31 mouse cellular contexts compared by ENCODE assay signal in genomic region chr2:91085494-91086391, GRCm38 (mm10). TPM values are rescaled to one million over a fixed set of nuclear protein-coding genes. Genes with fewer than 3 reads are reported as not detected.
A peak's percentile ranks its signal among the peaks of the same experiment; 100 is the strongest.
DNase-seq lines count a peak whose midpoint lies in the region; ATAC-seq and TF ChIP-seq lines count a peak whose summit lies in the region.
"Had no signal": no experiment of that assay in that cellular context is flagged by ENCODE, and none has a peak within 500 bp of the region (broad histone marks: within the 10 kb centered on the region; RNA-seq: fewer than 3 reads in every experiment).

No protein-coding gene starts in this region.

- no peaks in the 10 kb centered on the region for H3K9me3 ChIP-seq in liver, embryonic 16.5 days (replicated peaks; ENCODE audit: control insufficient read depth, low read length)
- H3K9me3 ChIP-seq in liver, embryonic 11.5 days (ENCODE audit: control insufficient read depth, low read length) = no peaks in the 10 kb centered on the region
- no peaks in the 10 kb centered on the region for H3K9me3 ChIP-seq in MEL (replicated peaks; ENCODE audit: insufficient read depth, low read length)
- no peaks in the 10 kb centered on the region for H3K9me3 ChIP-seq in embryonic facial prominence, embryonic 10.5 days
- H3K9me3 ChIP-seq: embryonic facial prominence, embryonic 12.5 days; G1E; heart, embryonic 10.5 days; heart, embryonic 15.5 days; hindbrain, embryonic 13.5 days; limb, embryonic 13.5 days; neural tube, embryonic 15.5 days had no signal

- no peak for TF ChIP-seq CTCF in gastrocnemius, adult 2 months (IDR thresholded peaks at IDR 0.05)
- no peak for TF ChIP-seq CTCF in MEL (IDR thresholded peaks at IDR 0.05 in 2 of 3, conservative IDR thresholded peaks at IDR 0.05 in 1 of 3; ENCODE audit: control insufficient read depth in 1 of 3, insufficient read depth in 1 of 3, low read depth in 2 of 3, low read length in 3 of 3, poor library complexity in 1 of 3, severe bottlenecking in 1 of 3)

- no peak for DNase-seq in gastrocnemius, adult 2 months
- DNase-seq in gastrocnemius, postnatal 10 days = no peak
- no peak for DNase-seq in liver, embryonic 11.5 days (ENCODE audit: low spot score)
- no peak for DNase-seq in MEL (ENCODE audit: low read depth, low spot score)
- no peak for DNase-seq in embryonic facial prominence, embryonic 10.5 days (ENCODE audit: low spot score)
- no peak for DNase-seq in cerebellum, postnatal 4 days (ENCODE audit: low spot score in 2 of 2)
- DNase-seq in urinary bladder, postnatal 14 days (ENCODE audit: low spot score) = no peak
- DNase-seq: adrenal gland, postnatal 14 days; cerebellum, adult 8-10 months; cerebellum, postnatal 25 days; gastrocnemius, postnatal 14 days; kidney, adult 8-10 months; kidney, postnatal 14 days; midbrain, embryonic 14.5 days; retina, postnatal 1 day; right cerebral cortex, postnatal 14 days; thymus, adult 18-20 months; thymus, postnatal 25 days had no signal

- no peak overlapping the region for H3K4me3 ChIP-seq in gastrocnemius, adult 2 months
- no peak overlapping the region for H3K4me3 ChIP-seq in liver, embryonic 16.5 days (ENCODE audit: low read depth, low read length)
- no peak overlapping the region for H3K4me3 ChIP-seq in liver, embryonic 11.5 days (ENCODE audit: low read depth, low read length)
- H3K4me3 ChIP-seq in MEL (ENCODE audit: control insufficient read depth in 1 of 2, insufficient read depth in 1 of 2, low read depth in 2 of 2, low read length in 2 of 2) = peak overlapping the region in 1 of 2 experiments; percentile 39; a peak in 3 of 4 replicates
- H3K4me3 ChIP-seq in embryonic facial prominence, embryonic 10.5 days = no peak overlapping the region
- H3K4me3 ChIP-seq: embryonic facial prominence, embryonic 12.5 days; heart, embryonic 10.5 days; heart, embryonic 15.5 days; hindbrain, embryonic 13.5 days; left cerebral cortex, adult 2 months; limb, embryonic 13.5 days; neural tube, embryonic 15.5 days had no signal

- 68% methylated on average over 14 of the region's 14 CpGs for WGBS in liver, embryonic 16.5 days (ENCODE audit: insufficient replicate concordance)
- WGBS in liver, embryonic 11.5 days = 85% methylated on average over 14 of the region's 14 CpGs
- 86% methylated on average over 14 of the region's 14 CpGs for WGBS in embryonic facial prominence, embryonic 10.5 days

- no peaks in the 10 kb centered on the region for H3K27me3 ChIP-seq in liver, embryonic 16.5 days (ENCODE audit: control insufficient read depth, insufficient read depth, low read depth, low read length)
- no peaks in the 10 kb centered on the region for H3K27me3 ChIP-seq in liver, embryonic 11.5 days (replicated peaks; ENCODE audit: control insufficient read depth, insufficient read depth, low read length)
- H3K27me3 ChIP-seq in MEL (ENCODE audit: control insufficient read depth in 1 of 2, insufficient read depth in 2 of 2, low read length in 2 of 2) = no peaks in the 10 kb centered on the region
- H3K27me3 ChIP-seq in embryonic facial prominence, embryonic 10.5 days (replicated peaks; ENCODE audit: low read depth, poor library complexity, severe bottlenecking) = no peaks in the 10 kb centered on the region
- H3K27me3 ChIP-seq: embryonic facial prominence, embryonic 12.5 days; heart, embryonic 15.5 days; hindbrain, embryonic 13.5 days; neural tube, embryonic 15.5 days; Patski had no signal

- ATAC-seq in liver, embryonic 16.5 days (ENCODE audit: low read depth) = no peak
- ATAC-seq in liver, embryonic 11.5 days (replicated peaks; ENCODE audit: low FRiP score) = no peak
- ATAC-seq: forebrain, embryonic 16.5 days; intestine, embryonic 16.5 days; lung, postnatal 0 days; Patski had no signal

- 0 out of 4 replicates have a peak, but pooled peaks of 1 of the 2 experiments have one; percentile 14 for TF ChIP-seq EP300 in MEL (IDR thresholded peaks at IDR 0.05; ENCODE audit: low read depth in 1 of 2, low read length in 2 of 2)

- no peak for TF ChIP-seq POLR2A in MEL (IDR thresholded peaks at IDR 0.05; ENCODE audit: control insufficient read depth in 1 of 2, insufficient read depth in 1 of 2, low read depth in 1 of 2, low read length in 2 of 2, poor library complexity in 1 of 2)

- no peak overlapping the region for H3K9ac ChIP-seq in liver, embryonic 16.5 days (ENCODE audit: low read depth, low read length)
- H3K9ac ChIP-seq in liver, embryonic 11.5 days (ENCODE audit: low read depth, low read length) = no peak overlapping the region
- H3K9ac ChIP-seq in MEL (ENCODE audit: control insufficient read depth, low read depth, low read length, poor library complexity, severe bottlenecking) = peak overlapping the region; percentile 70
- H3K9ac ChIP-seq: embryonic facial prominence, embryonic 12.5 days; heart, embryonic 15.5 days; hindbrain, embryonic 13.5 days; limb, embryonic 13.5 days; neural tube, embryonic 15.5 days had no signal

- peaks cover 1% of the 10 kb centered on the region; the same call in 1 of the 2 replicates for H3K79me2 ChIP-seq in MEL (ENCODE audit: control insufficient read depth, insufficient read depth, low read length, poor library complexity)

- no peaks in the 10 kb centered on the region for H3K36me3 ChIP-seq in liver, embryonic 16.5 days (ENCODE audit: control insufficient read depth, insufficient read depth)
- no peaks in the 10 kb centered on the region for H3K36me3 ChIP-seq in liver, embryonic 11.5 days (ENCODE audit: control insufficient read depth, insufficient read depth, low read length)
- H3K36me3 ChIP-seq in MEL (ENCODE audit: control insufficient read depth in 1 of 2, insufficient read depth in 2 of 2, low read length in 2 of 2) = peaks cover 0 to 43% of the 10 kb centered on the region in 2 experiments; a peak in 2 of 4 replicates
- H3K36me3 ChIP-seq in embryonic facial prominence, embryonic 10.5 days (replicated peaks) = no peaks in the 10 kb centered on the region
- H3K36me3 ChIP-seq: embryonic facial prominence, embryonic 12.5 days; G1E; heart, embryonic 10.5 days; heart, embryonic 15.5 days; hindbrain, embryonic 13.5 days; limb, embryonic 13.5 days; neural tube, embryonic 15.5 days had no signal

- H3K27ac ChIP-seq in gastrocnemius, adult 2 months = peak overlapping the region; percentile 95
- H3K27ac ChIP-seq in liver, embryonic 16.5 days (ENCODE audit: low read length) = 0 out of 2 replicates have a peak overlapping the region, but pooled peaks have one; percentile 11
- no peak overlapping the region for H3K27ac ChIP-seq in liver, embryonic 11.5 days (ENCODE audit: low read depth, low read length)
- H3K27ac ChIP-seq in MEL (ENCODE audit: control insufficient read depth, low read depth, low read length) = peak overlapping the region; percentile 99
- H3K27ac ChIP-seq in embryonic facial prominence, embryonic 10.5 days (replicated peaks) = peak overlapping the region; percentile 4; the same call in 1 of the 2 replicates
- H3K27ac ChIP-seq: embryonic facial prominence, embryonic 12.5 days; heart, embryonic 15.5 days; hindbrain, embryonic 13.5 days; limb, embryonic 13.5 days; neural tube, embryonic 15.5 days had no signal

- no peak for TF ChIP-seq RAD21 in MEL (IDR thresholded peaks at IDR 0.05; ENCODE audit: low read depth, low read length)

- peaks cover 8% of the 10 kb centered on the region for H3K4me1 ChIP-seq in liver, embryonic 16.5 days (ENCODE audit: control insufficient read depth, low read depth, low read length)
- peaks cover 13% of the 10 kb centered on the region for H3K4me1 ChIP-seq in liver, embryonic 11.5 days (replicated peaks; ENCODE audit: control insufficient read depth, insufficient read depth, low read length)
- peaks cover 7 to 49% of the 10 kb centered on the region in 2 experiments for H3K4me1 ChIP-seq in MEL (ENCODE audit: control insufficient read depth in 1 of 2, insufficient read depth in 2 of 2, low read length in 2 of 2)
- peaks cover 23% of the 10 kb centered on the region for H3K4me1 ChIP-seq in embryonic facial prominence, embryonic 10.5 days
- H3K4me1 ChIP-seq: embryonic facial prominence, embryonic 12.5 days; hindbrain, embryonic 13.5 days; limb, embryonic 13.5 days; neural tube, embryonic 15.5 days had no signal

- intact Hi-C loops in gastrocnemius, adult 2 months (cut with DNase I) = no loop called here

- no peak overlapping the region for H3K4me2 ChIP-seq in liver, embryonic 16.5 days (ENCODE audit: low read depth, low read length)
- H3K4me2 ChIP-seq in liver, embryonic 11.5 days = no peak overlapping the region
- H3K4me2 ChIP-seq: embryonic facial prominence, embryonic 12.5 days; heart, embryonic 15.5 days; hindbrain, embryonic 13.5 days; limb, embryonic 13.5 days; neural tube, embryonic 15.5 days had no signal

RNA-seq across cellular contexts. Expression of gene Spi1, which starts 3.6 kb away (rescaled TPM):
- total RNA-seq in gastrocnemius, adult 2 months (2021) = 1 to 10 TPM in 1 of 2 experiments, under 1 TPM in 1; 0.87 to 1.2 TPM
- total RNA-seq in gastrocnemius, postnatal 10 days (2021) = 1 to 10 TPM; 3.2 to 6.4 TPM
- polyA plus RNA-seq in liver, embryonic 16.5 days (2015; fragmentation: Nextera tagmentation; extraction: Ambion mirVana) = 16.6 and 18.2 TPM in 2 replicates
- 19.5 and 22.7 TPM in 2 replicates for polyA plus RNA-seq in liver, embryonic 11.5 days (2014; fragmentation: Nextera tagmentation; extraction: Ambion mirVana)
- 108 and 129 TPM in 2 replicates for total RNA-seq in MEL (2012; rRNA removed)
- 100 to 1,000 TPM in 1 of 2 experiments, 10 to 100 TPM in 1; 95.9 to 142 TPM for polyA plus RNA-seq in MEL (2012; ENCODE audit: insufficient read depth in 1 of 2, insufficient read length in 2 of 2, low read depth in 1 of 2, low replicate concordance in 2 of 2, missing spikeins in 1 of 2)
- 2.3 and 2.8 TPM in 2 replicates for polyA plus RNA-seq in embryonic facial prominence, embryonic 10.5 days (2016; fragmentation: Nextera tagmentation; extraction: Ambion mirVana)

RNA-seq across cellular contexts. Expression of gene Slc39a13, which starts 15.5 kb away (rescaled TPM):
- 10 to 100 TPM; 18.7 to 22.0 TPM for total RNA-seq in gastrocnemius, adult 2 months (2021)
- total RNA-seq in gastrocnemius, postnatal 10 days (2021) = 10 to 100 TPM; 27.8 to 40.8 TPM
- 10.4 and 12.2 TPM in 2 replicates for polyA plus RNA-seq in liver, embryonic 16.5 days (2015; fragmentation: Nextera tagmentation; extraction: Ambion mirVana)
- 19.6 and 20.0 TPM in 2 replicates for polyA plus RNA-seq in liver, embryonic 11.5 days (2014; fragmentation: Nextera tagmentation; extraction: Ambion mirVana)
- total RNA-seq in MEL (2012; rRNA removed) = 7.7 and 9.4 TPM in 2 replicates
- 10 to 100 TPM in 1 of 2 experiments, not detected in 1; 19.1 TPM for polyA plus RNA-seq in MEL (2012; ENCODE audit: insufficient read depth in 1 of 2, insufficient read length in 2 of 2, low read depth in 1 of 2, low replicate concordance in 2 of 2, missing spikeins in 1 of 2)
- polyA plus RNA-seq in embryonic facial prominence, embryonic 10.5 days (2016; fragmentation: Nextera tagmentation; extraction: Ambion mirVana) = 20.3 and 24.2 TPM in 2 replicates

RNA-seq across cellular contexts. Expression of gene Psmc3, which starts 31.9 kb away (rescaled TPM):
- total RNA-seq in gastrocnemius, adult 2 months (2021) = 100 to 1,000 TPM; 226 to 256 TPM
- total RNA-seq in gastrocnemius, postnatal 10 days (2021) = 100 to 1,000 TPM; 336 to 337 TPM
- 130 and 133 TPM in 2 replicates for polyA plus RNA-seq in liver, embryonic 16.5 days (2015; fragmentation: Nextera tagmentation; extraction: Ambion mirVana)
- 324 and 347 TPM in 2 replicates for polyA plus RNA-seq in liver, embryonic 11.5 days (2014; fragmentation: Nextera tagmentation; extraction: Ambion mirVana)
- 259 and 271 TPM in 2 replicates for total RNA-seq in MEL (2012; rRNA removed)
- 1,000 to 10,000 TPM in 1 of 2 experiments, 100 to 1,000 TPM in 1; 428 to 1,459 TPM for polyA plus RNA-seq in MEL (2012; ENCODE audit: insufficient read depth in 1 of 2, insufficient read length in 2 of 2, low read depth in 1 of 2, low replicate concordance in 2 of 2, missing spikeins in 1 of 2)
- 371 and 378 TPM in 2 replicates for polyA plus RNA-seq in embryonic facial prominence, embryonic 10.5 days (2016; fragmentation: Nextera tagmentation; extraction: Ambion mirVana)

RNA-seq across cellular contexts. Expression of gene Mybpc3, which starts 32.2 kb away (rescaled TPM):
- under 1 TPM in 1 of 2 experiments, not detected in 1; 0.06 TPM for total RNA-seq in gastrocnemius, adult 2 months (2021)
- under 1 TPM; 0.12 to 0.20 TPM for total RNA-seq in gastrocnemius, postnatal 10 days (2021)
- polyA plus RNA-seq in liver, embryonic 16.5 days (2015; fragmentation: Nextera tagmentation; extraction: Ambion mirVana) = 0.07 and 0.08 TPM in 2 replicates
- polyA plus RNA-seq in liver, embryonic 11.5 days (2014; fragmentation: Nextera tagmentation; extraction: Ambion mirVana) = 1.2 and 5.0 TPM in 2 replicates
- 0.19 and 0.29 TPM in 2 replicates for total RNA-seq in MEL (2012; rRNA removed)
- polyA plus RNA-seq in MEL (2012; ENCODE audit: insufficient read depth in 1 of 2, insufficient read length in 2 of 2, low read depth in 1 of 2, low replicate concordance in 2 of 2, missing spikeins in 1 of 2) = under 1 TPM in 1 of 2 experiments, not detected in 1; 0.50 TPM
- 0.07 and 0.82 TPM in 2 replicates for polyA plus RNA-seq in embryonic facial prominence, embryonic 10.5 days (2016; fragmentation: Nextera tagmentation; extraction: Ambion mirVana)
- total RNA-seq: adrenal gland, postnatal 14 days; G1E had no signal
- polyA plus RNA-seq: forebrain, embryonic 16.5 days; G1E; intestine, embryonic 16.5 days; limb, embryonic 13.5 days; midbrain, embryonic 14.5 days; neural tube, embryonic 15.5 days; Patski had no signal

RNA-seq across cellular contexts. Expression of gene Rapsn, which starts 50.3 kb away (rescaled TPM):
- total RNA-seq in gastrocnemius, adult 2 months (2021) = 10 to 100 TPM; 28.3 to 30.2 TPM
- 10 to 100 TPM; 32.5 to 32.8 TPM for total RNA-seq in gastrocnemius, postnatal 10 days (2021)
- polyA plus RNA-seq in liver, embryonic 16.5 days (2015; fragmentation: Nextera tagmentation; extraction: Ambion mirVana) = 0.99 and 1.0 TPM in 2 replicates
- polyA plus RNA-seq in liver, embryonic 11.5 days (2014; fragmentation: Nextera tagmentation; extraction: Ambion mirVana) = 1.4 and 2.0 TPM in 2 replicates
- not detected in 2 replicates for total RNA-seq in MEL (2012; rRNA removed)
- polyA plus RNA-seq in MEL (2012; ENCODE audit: insufficient read depth in 1 of 2, insufficient read length in 2 of 2, low read depth in 1 of 2, low replicate concordance in 2 of 2, missing spikeins in 1 of 2) = under 1 TPM in 1 of 2 experiments, not detected in 1; 0.10 TPM
- polyA plus RNA-seq in embryonic facial prominence, embryonic 10.5 days (2016; fragmentation: Nextera tagmentation; extraction: Ambion mirVana) = 1.2 and 1.9 TPM in 2 replicates
